Mouse (Mus musculus) gastrocnemius, adult 18-20 months (tissue): ENCODE results near the gene Ampd2. TPM values are rescaled to one million over a fixed set of nuclear protein-coding genes. Genes with fewer than 3 reads are reported as not detected.

Experiments used
- DNase-seq: peaks from one replicate; pipeline ENCODE4 v3.0.0; 2021; ENCODE audit warnings: low spot score
- total RNA-seq, 2 experiments: library from RNA; stranded (reverse); gene quantifications; 2 replicates each; pipeline ENCODE4 v1.2.3; 2021

Gene Ampd2
- total RNA-seq, 2 experiments from 2014 or later, result 3.6 TPM

DNA sequence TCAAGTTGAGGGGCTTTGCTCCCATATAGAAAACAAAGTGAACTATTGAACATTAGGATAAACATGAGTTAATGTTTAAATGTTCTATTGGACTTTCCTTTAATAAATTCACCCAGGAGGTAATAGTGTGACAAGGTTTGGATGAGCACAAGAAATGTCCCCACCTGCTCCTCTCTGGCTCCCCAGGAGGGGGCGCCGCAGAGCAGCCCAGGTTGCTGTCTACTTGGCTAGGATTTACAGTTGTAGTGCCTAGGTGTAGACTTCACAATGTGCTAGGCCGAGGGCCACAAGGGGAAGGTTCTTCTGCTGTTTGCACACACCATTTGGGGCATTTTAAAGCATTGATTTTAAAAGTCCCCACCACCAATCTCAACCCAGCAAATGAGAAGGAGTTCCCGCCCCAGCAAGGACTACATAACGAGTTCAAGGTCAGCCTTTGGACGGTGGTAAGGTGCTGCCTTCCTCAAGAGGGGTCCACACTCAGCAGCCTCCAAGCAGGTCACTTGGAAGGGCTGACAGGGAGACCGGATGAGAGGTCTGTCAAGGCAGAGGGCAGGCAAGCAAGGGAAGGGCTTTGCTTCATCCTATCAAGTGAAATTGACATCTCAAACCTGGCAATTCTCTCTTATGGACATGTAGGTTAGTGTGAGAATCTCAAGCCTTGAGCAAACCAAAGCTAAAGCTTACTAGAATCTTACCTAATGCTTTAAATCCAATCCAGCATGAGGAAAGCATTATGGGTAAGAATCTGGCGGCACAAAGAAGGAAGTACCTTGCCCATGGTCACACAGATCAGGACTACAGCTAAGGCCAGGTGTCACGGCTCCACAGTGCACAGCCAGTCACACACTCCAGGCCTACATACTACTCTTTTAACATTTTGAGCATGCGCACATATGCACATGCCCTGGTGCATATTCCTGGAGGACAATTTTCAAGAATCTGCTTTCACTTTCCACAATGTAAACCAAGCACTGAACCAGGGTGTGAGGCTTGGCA, 15.9 kb downstream of the Ampd2 start:
- DNase-seq, result peak; percentile 73

DNA sequence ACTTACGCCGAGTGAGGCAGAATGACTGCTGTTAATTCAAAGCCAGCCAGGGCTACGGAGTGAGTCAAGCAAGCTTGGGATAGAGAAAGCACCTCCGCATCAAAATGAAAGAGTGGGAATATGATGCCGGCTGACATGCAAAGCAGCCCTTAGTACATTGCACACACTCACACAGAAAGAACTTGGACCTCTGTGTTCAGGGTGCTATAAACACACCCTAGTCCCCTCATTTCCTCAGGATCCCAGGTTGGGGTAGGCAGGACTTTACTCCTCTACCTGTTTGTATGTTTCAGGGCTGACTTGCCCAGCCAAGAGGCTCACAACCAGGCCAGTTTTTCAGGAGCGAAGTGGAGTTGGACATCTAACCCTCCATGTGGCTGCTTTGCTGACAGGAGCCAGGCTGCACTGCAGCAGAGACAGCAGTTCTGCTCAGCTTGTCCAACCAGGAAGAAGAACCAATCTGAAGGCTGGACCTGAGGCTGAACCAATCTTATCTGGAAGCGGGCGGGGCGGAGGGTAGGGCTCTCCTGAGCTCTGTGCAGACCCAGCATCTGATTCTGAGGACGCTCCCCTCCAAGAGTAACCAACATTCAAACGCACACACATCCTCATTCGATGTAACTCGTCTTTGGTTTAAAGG, 17.1 kb downstream of the Ampd2 start:
- peak; percentile 32 for DNase-seq

DNA sequence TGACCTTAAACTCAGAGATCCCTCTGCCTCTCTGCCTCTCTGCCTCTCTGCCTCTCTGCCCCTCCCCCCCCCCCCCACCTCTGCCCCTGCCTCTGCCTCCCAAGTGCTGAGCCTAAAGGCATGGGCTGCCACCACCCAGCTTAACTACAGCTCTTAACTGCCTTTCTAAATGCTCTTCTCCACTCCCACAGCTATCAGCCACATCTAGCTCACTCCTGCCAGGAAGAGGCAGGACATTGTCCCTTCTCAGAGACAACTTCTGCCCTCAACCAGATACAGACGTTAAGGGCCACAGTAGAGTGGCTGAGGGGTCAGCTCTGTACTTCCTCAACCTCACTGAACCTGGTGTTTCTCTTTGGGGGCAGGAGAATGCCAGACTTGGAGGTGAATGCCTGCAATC, 17.6 kb downstream of the Ampd2 start:
- no peak for DNase-seq

- DNase-seq, result no peak
Measured at GRCm38 (mm10) chr3:108067370-108067934, 19.0 kb downstream of the Ampd2 start.

- DNase-seq, result no peak
Measured at GRCm38 (mm10) chr3:108065551-108065950, 20.9 kb downstream of the Ampd2 start.

DNA sequence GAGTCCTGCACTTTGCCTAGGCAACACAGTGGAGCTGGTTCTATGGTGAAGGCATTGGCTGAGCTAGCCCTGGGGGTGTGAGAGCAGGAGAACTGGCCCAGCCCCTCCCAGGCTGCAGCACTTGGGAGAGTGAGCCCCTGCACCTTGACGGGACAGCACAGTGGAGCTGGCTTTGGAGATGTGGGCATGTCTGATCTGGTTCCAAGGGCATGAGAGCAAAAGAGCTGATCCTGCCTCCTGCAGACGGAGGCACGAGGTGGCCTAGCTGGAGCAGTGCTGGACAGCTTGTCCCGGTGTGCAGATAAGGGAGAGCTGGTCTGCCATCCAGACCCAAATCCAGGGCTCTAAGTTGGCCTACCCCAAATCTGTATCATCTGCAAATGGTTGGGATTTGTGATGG, 21.8 kb downstream of the Ampd2 start:
- DNase-seq, result no peak

DNA sequence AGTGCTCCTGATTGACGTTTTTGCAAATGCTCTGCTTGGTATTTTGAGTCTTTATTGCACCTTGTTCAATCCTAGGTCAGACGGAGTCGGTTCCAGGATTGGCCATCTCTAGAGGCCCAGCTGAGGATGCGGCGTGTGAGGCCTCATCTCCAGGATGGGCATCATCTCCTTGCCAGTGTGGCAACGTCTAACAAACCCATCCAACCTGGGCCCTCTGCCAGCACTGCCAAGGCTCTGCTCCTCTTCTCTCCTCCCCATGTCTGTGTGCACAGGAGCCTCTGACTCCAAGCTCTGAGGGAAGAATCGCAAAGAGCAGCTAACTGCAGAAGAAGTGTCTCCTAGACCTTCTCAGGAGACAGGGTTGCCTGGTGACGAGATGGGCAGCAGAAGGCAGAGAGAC, 23.8 kb downstream of the Ampd2 start:
- DNase-seq, result no peak

- DNase-seq, result peak; percentile 67
Measured at GRCm38 (mm10) chr3:108061420-108061819, 25.0 kb downstream of the Ampd2 start.

GRCm38 (mm10) chr3:108050493-108050892, 36.0 kb downstream of the Ampd2 start:
- DNase-seq, result no peak

GRCm38 (mm10) chr3:108048306-108048705, 38.1 kb downstream of the Ampd2 start:
- no peak for DNase-seq

DNA sequence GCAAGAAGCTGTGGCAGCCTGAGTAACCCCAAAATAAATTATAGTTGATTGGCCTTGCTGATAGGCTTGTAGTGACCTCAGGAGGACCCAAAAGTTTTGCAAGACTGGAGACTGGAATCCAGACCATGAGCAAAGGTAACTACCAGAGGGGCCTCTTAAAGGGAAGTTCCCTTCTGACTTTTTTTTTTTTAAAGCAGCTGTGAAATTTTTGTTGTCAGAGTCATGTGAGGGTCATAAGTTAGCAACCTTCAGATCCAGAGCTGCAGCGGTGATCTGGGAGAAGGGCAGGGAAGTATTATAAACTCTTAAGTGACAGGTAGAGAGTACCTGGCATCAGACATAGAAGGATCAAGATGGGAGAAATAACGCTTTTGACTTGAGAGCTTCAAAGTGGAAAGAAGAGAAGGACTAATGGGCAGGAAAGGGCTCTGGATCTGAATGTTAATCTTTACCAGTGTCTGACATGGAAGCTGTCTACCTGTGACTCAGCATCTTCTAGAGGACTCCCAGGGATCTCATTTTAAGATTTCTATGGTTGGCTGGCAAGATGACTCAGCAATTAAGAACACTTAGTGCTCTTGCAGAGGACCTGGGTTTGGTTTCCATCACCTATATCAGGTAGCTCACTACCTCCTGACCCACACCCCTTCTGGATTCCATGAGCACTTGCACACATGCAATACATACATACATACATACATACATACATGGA, 39.4 kb downstream of the Ampd2 start:
- no peak for DNase-seq

GRCm38 (mm10) chr3:108044394-108045140, 41.9 kb downstream of the Ampd2 start, which contains the start of gene Gstm4:
Gene Gstm4, minus strand, starts transcription at chr3:108044894.
- DNase-seq, result peak; percentile 92

DNA sequence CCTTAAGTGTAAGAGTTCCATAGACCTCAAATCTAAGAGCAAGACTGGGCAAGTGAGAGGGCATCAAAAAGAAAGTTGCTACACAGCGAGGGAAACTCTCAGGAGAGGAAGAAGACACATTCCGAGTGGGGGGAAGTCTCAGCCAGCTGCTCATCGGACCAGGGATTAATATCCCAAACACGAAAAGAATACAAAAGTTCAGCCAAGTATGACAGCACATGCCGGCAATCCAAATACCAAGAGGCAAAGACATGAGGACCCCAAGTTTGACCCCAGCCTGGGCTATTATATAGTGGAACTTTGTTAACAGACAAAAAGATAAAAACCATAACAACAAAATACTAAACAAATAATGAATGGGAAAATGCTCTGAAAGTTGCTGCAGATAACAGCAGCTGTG, 53.3 kb downstream of the Ampd2 start:
- peak; percentile 30 for DNase-seq

DNA sequence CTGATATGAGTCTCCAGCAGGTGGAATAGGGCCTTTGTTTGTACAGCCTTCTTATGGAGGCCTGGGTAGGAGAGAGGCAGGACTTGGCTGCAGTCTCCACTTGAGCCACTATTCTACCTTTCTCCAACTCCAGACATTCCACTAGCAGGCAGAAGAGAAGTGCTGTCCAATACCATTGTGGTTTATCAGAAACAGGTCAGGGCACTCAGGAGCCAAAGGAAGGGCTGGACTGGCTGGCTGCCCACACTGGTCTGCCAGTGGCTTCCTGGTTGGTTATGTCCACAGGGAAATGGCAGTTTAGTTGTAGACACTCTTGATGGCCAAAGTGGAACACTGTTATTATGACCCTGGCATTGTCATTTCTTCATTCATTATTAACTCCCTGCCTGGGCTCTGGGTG, 54.3 kb downstream of the Ampd2 start:
- no peak for DNase-seq

- no peak for DNase-seq
Measured at GRCm38 (mm10) chr3:108028641-108029365, 57.6 kb downstream of the Ampd2 start.

GRCm38 (mm10) chr3:108026597-108026996, 59.9 kb downstream of the Ampd2 start:
- no peak for DNase-seq

GRCm38 (mm10) chr3:108026049-108026448, 60.4 kb downstream of the Ampd2 start:
- DNase-seq, result no peak

DNA sequence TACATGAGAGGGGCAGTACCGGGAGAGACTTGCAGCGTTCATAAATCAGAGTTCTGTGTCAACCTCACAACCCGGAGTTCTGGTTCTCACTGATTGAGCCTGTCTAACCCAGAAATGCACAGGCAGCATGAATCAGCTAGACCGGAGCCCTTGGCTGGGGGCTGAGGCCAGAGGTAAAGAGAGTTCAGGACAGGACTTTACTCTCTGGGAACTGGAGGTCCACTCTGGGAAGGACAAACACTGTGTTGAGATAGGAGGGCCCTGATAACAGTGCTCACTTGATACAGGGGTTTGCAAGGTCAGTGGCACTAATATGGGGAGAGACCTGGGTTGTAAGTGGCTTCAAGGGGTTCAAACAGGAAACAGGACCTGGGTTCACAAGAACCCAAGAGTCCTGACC, 61.1 kb downstream of the Ampd2 start:
- no peak for DNase-seq
